Mouse (Mus musculus): Measurements from ENCODE around the gene Wbp2. TPM values are rescaled to one million over a fixed set of nuclear protein-coding genes. Genes with fewer than 3 reads are reported as not detected.
"Not testable (repeated sequence)": the region's sequence is repeated elsewhere in the genome, so short reads cannot be mapped to it uniquely, and the experiment has no call there.

Gene Wbp2
- polyA plus RNA-seq, 1 experiment = 334 TPM

DNA sequence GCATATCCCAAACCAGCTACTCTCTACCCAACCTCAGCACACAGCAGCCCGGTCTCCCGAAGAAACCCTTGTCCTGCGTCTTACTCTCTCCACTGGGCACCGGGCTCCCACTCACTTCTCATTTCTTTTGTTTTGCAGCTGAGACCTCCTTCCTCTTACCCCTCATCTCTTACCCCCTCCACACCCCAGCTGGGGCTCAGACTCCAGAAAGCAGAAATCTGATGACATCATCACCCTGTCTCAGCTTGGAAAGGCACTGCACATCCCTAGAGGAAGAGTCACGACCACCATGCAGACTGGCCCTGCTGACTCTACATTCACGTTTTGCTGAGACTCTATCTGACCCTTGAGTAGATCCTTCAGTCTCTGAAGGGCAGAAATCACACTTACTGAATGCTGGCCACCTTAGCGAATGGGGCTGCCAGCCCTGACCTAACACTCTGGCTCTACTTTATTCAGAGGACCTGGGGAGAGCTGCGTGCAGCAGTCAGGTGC, 43.2 kb upstream of the Wbp2 start:
- Histone ChIP-seq H3K36me3 (ENCODE audit: control insufficient read depth, insufficient read depth, low read length) (peaks cover 29% of the 10 kb centered on the region), H3K27me3 (ENCODE audit: control insufficient read depth, insufficient read depth, low read length) (no peaks in the 10 kb centered on the region), H3K27ac (ENCODE audit: insufficient read depth, low read depth, low read length) (peak overlapping the region; percentile 32), H3K4me3 (ENCODE audit: low read depth, low read length) (peak overlapping the region; percentile 73), H3K4me1 (ENCODE audit: control insufficient read depth, insufficient read depth, insufficient read length, low read length) (peaks cover 23% of the 10 kb centered on the region)
- no peak for TF ChIP-seq POLR2A (IDR thresholded peaks at IDR 0.05; ENCODE audit: low read depth, low read length)
- TF ChIP-seq CTCF (IDR thresholded peaks at IDR 0.05; ENCODE audit: extremely low read depth, insufficient read length, insufficient replicate concordance, low read depth, low read length) = no peak
- 22% methylated on average over 8 of the region's 8 CpGs for WGBS

DNA sequence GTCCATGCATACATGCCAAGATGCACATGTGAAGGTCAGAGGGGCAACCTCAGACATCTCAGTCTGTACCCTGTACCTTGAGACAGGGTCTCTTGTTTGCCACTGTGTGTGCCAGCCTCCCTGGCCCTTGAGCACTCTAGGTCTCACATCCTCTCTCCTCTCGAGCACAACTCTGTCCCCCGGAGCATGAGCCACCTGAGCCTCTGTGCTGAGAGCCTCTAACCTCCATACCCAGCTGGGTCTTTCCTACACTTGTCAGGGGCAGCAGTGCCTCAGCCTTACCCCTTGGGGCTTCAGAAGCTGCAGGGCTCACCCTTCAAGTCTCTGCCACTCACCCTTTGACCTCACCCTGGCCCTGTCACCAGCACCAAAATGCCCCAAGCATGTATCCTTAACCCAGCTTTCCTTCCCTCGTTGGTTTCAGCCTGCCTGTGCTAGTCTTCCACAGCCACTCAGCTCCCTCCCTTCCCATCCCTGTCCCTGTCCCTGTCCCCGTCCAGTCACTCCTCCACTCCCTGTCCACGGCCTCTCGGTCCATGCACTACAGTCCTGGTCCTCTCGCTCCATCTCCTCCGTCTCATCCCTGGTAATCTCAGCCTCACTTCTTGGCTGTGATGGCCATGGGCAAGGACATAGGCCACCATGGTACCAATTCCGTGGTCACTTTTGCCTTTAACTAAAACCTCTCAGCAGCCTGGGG, 42.4 kb upstream of the Wbp2 start:
- H3K4me1 ChIP-seq (ENCODE audit: control insufficient read depth, insufficient read depth, insufficient read length, low read length) = peaks cover 23% of the 10 kb centered on the region
- 78% methylated on average over 9 of the region's 9 CpGs for WGBS
- peak overlapping the region; percentile 73 for H3K4me3 ChIP-seq (ENCODE audit: low read depth, low read length)
- TF ChIP-seq CTCF (IDR thresholded peaks at IDR 0.05; ENCODE audit: extremely low read depth, insufficient read length, insufficient replicate concordance, low read depth, low read length) (no peak), POLR2A (IDR thresholded peaks at IDR 0.05; ENCODE audit: low read depth, low read length) (no peak)
- no peak overlapping the region for H3K27ac ChIP-seq (ENCODE audit: insufficient read depth, low read depth, low read length)
- peaks cover 34% of the 10 kb centered on the region for H3K36me3 ChIP-seq (ENCODE audit: control insufficient read depth, insufficient read depth, low read length)
- H3K27me3 ChIP-seq (ENCODE audit: control insufficient read depth, insufficient read depth, low read length) = no peaks in the 10 kb centered on the region

DNA sequence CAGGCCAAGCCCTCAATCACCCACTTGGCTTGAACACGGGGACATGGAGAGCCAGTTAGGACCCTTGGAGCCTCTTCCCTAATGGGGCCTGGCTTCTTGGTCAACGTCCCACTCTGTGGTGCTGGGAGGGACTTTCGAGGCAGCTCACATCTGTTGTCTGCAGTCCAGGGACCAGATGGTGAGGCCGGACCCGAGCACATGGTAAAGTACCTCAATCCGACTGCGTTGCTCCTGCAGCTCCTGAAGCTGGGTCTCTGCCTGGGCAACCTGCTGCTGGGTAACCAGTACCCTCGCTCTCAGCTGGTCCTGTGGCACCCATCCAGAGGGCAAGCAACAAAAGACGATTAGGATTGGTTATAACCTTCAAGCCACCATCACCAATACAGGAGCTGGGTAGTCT, 41.2 kb upstream of the Wbp2 start:
- H3K4me3 ChIP-seq (ENCODE audit: low read depth, low read length) = no peak overlapping the region
- H3K27me3 ChIP-seq (ENCODE audit: control insufficient read depth, insufficient read depth, low read length) = no peaks in the 10 kb centered on the region
- H3K27ac ChIP-seq (ENCODE audit: insufficient read depth, low read depth, low read length) = peak overlapping the region; percentile 6; the same call in 1 of the 2 replicates
- peaks cover 23% of the 10 kb centered on the region for H3K4me1 ChIP-seq (ENCODE audit: control insufficient read depth, insufficient read depth, insufficient read length, low read length)
- 73% methylated on average over 9 of the region's 9 CpGs for WGBS
- TF ChIP-seq CTCF (IDR thresholded peaks at IDR 0.05; ENCODE audit: extremely low read depth, insufficient read length, insufficient replicate concordance, low read depth, low read length) (no peak), POLR2A (IDR thresholded peaks at IDR 0.05; ENCODE audit: low read depth, low read length) (no peak)
- H3K36me3 ChIP-seq (ENCODE audit: control insufficient read depth, insufficient read depth, low read length) = peaks cover 46% of the 10 kb centered on the region

DNA sequence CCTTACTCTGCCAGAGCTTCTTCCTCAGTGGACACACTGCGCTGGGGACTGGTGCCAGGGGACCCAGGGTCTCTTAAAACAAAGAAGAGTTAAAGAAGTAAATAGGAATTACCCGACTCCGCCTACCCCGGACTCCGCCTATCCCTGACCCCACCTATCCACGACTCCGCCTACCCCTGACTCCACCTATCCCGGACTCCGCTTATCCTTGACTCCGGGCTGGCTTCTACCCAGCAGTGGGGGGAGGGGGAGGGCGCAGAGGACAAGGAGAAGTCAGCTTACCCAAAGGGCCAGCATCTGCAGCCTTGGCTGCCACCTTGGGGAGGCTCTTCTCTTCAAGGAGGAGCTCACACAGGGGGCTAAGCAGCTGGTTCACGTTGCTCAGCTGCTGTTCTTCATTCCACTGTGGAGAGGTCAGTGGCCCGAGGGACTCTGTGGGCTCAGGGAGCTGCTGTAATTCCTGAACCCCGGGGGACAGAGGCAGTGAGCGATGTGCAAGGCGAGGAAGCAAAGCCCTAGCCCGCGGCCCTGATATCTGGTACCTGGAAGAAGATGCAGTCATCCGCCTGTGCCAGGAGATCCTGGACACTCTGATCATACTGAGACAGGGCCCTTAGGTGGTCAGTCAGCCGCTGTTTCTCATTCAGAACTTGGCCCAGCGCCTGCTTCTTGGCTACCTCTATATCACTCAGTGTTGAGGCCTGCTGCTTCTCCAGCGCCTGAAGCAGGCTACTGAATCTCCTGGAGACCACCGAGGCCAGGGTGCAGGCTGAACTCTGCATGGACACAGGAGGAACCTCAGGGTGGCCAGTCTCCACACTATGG, 40.6 kb upstream of the Wbp2 start, which contains the start of gene Trim47:
Trim47 (minus strand) TSS at position 55 of the 825 bp plus-strand sequence.
- Histone ChIP-seq H3K36me3 (ENCODE audit: control insufficient read depth, insufficient read depth, low read length) (peaks cover 51% of the 10 kb centered on the region), H3K27ac (ENCODE audit: insufficient read depth, low read depth, low read length) (peak within 1 kb of the TSS; percentile 6; the same call in 1 of the 2 replicates), H3K27me3 (ENCODE audit: control insufficient read depth, insufficient read depth, low read length) (no peaks in the 10 kb centered on the region), H3K4me1 (ENCODE audit: control insufficient read depth, insufficient read depth, insufficient read length, low read length) (peaks cover 23% of the 10 kb centered on the region), H3K4me3 (ENCODE audit: low read depth, low read length) (peak within 1 kb of the TSS; percentile 8; the same call in 1 of the 2 replicates)
- 57% methylated on average over 23 of the region's 23 CpGs for WGBS
- no peak for TF ChIP-seq POLR2A (IDR thresholded peaks at IDR 0.05; ENCODE audit: low read depth, low read length)
- TF ChIP-seq CTCF (IDR thresholded peaks at IDR 0.05; ENCODE audit: extremely low read depth, insufficient read length, insufficient replicate concordance, low read depth, low read length) = no peak

DNA sequence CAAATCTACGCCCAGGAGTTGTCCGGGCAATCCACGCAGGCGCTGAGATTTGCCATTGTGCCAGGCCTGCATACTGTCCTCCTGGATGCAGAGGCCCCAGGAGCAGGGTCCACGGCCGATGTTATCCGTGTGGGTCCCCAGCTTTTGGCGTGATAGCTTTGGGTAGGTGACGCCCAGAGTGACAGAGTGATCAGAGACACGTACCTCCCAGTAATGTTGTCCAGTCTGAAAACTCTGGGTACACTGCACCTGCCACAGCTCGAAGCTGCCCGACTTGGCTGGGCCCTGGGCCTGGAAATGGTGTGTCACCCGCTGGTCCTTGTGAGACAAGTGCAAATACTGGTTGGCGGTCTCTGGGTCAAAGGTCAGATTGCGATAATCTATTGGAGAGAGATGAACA, 39.5 kb upstream of the Wbp2 start:
- TF ChIP-seq POLR2A (IDR thresholded peaks at IDR 0.05; ENCODE audit: low read depth, low read length) = no peak
- TF ChIP-seq CTCF (IDR thresholded peaks at IDR 0.05; ENCODE audit: extremely low read depth, insufficient read length, insufficient replicate concordance, low read depth, low read length) = no peak
- Histone ChIP-seq H3K27me3 (ENCODE audit: control insufficient read depth, insufficient read depth, low read length) (no peaks in the 10 kb centered on the region), H3K27ac (ENCODE audit: insufficient read depth, low read depth, low read length) (no peak overlapping the region), H3K36me3 (ENCODE audit: control insufficient read depth, insufficient read depth, low read length) (peaks cover 52% of the 10 kb centered on the region), H3K4me1 (ENCODE audit: control insufficient read depth, insufficient read depth, insufficient read length, low read length) (peaks cover 20% of the 10 kb centered on the region), H3K4me3 (ENCODE audit: low read depth, low read length) (no peak overlapping the region)
- WGBS = 98% methylated on average over 15 of the region's 15 CpGs

DNA sequence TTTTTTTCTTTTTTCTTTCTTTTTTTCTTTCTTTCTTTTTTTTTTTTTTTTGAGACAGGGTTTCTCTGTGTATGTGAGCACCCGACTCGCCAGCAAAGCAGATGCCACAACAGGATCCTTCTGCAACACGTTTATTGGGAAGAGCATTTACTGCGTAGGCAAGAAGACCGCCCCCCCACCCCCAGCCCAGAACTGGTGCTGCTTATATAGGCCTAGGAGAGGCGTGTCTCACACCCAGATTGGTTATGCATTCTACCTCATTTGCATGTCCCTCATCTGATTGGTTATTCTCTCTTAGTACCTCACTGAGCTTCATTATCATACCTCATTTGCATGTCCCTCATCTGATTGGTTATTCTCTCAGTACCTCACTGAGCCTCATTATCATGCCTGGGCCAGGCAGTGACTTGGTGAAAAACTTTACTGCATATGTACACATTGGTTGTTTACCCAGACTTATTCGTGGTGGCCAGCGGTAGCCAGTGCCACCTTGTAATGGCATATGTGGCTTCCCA, 35.0 kb upstream of the Wbp2 start:
- H3K36me3 ChIP-seq (ENCODE audit: control insufficient read depth, insufficient read depth, low read length) = peaks cover 50% of the 10 kb centered on the region
- not testable (repeated sequence) for H3K27me3 ChIP-seq (ENCODE audit: control insufficient read depth, insufficient read depth, low read length); H3K27ac ChIP-seq (ENCODE audit: insufficient read depth, low read depth, low read length); H3K4me3 ChIP-seq (ENCODE audit: low read depth, low read length); H3K4me1 ChIP-seq (ENCODE audit: control insufficient read depth, insufficient read depth, insufficient read length, low read length)
- 87% methylated on average over 8 of the region's 8 CpGs for WGBS

DNA sequence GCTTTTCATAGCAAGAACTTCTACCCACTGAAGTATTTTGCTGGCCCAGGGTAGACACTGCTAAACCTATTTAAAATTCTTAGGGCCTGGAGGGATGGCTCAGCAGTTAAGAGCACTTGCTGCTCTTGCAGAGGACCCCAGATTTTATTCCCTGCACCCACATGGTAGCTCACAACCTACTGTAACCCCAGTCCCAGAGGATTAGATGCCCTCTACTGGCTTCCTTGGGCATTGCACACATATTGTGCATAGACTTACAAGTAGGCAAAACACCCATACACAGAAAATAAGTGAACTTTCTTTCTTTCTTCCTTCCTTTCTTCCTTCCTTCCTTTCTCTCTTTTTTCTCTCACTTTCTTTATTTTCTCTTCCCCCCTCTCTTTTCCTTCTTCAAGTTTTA, 31.0 kb upstream of the Wbp2 start:
- H3K27me3 ChIP-seq (ENCODE audit: control insufficient read depth, insufficient read depth, low read length) = no peaks in the 10 kb centered on the region
- no peak overlapping the region for H3K4me3 ChIP-seq (ENCODE audit: low read depth, low read length)
- peaks cover 14% of the 10 kb centered on the region for H3K36me3 ChIP-seq (ENCODE audit: control insufficient read depth, insufficient read depth, low read length)
- H3K4me1 ChIP-seq (ENCODE audit: control insufficient read depth, insufficient read depth, insufficient read length, low read length) = no peaks in the 10 kb centered on the region
- TF ChIP-seq POLR2A (IDR thresholded peaks at IDR 0.05; ENCODE audit: low read depth, low read length) = no peak
- TF ChIP-seq CTCF (IDR thresholded peaks at IDR 0.05; ENCODE audit: extremely low read depth, insufficient read length, insufficient replicate concordance, low read depth, low read length) = peak; percentile 25; the same call in 1 of the 2 replicates
- no peak overlapping the region for H3K27ac ChIP-seq (ENCODE audit: insufficient read depth, low read depth, low read length)

Data from small intestine, adult 2 months (tissue).